Mouse (Mus musculus) testis, adult 2 months (tissue): ENCODE results near the gene Mrpl20. TPM values are rescaled to one million over a fixed set of nuclear protein-coding genes. Genes with fewer than 3 reads are reported as not detected.

Experiments
- H3K27ac ChIP-seq: fragments of 200-500 bp; 2 replicates; pipeline ENCODE4 v1.5.1; 2012; ENCODE audit warnings: low read depth, low read length; ENCODE audit not compliant: control insufficient read depth, insufficient read depth
- H3K27me3 ChIP-seq: fragments of 200-500 bp; 2 replicates; pipeline ENCODE4 v1.6.1; 2012; ENCODE audit warnings: mild to moderate bottlenecking, low read length, moderate library complexity; ENCODE audit not compliant: control insufficient read depth, insufficient read depth
- H3K36me3 ChIP-seq: fragments of 200-500 bp; 2 replicates; pipeline ENCODE4 v1.6.1; 2012; ENCODE audit warnings: mild to moderate bottlenecking, low read length; ENCODE audit not compliant: control insufficient read depth, insufficient read depth
- H3K4me1 ChIP-seq: fragments of 200-500 bp; 2 replicates; pipeline ENCODE4 v1.6.1; 2012; ENCODE audit warnings: low read length; ENCODE audit not compliant: control insufficient read depth, insufficient read depth
- H3K4me3 ChIP-seq: fragments of 200-500 bp; 2 replicates; pipeline ENCODE4 v1.5.1; 2012; ENCODE audit warnings: low read depth, mild to moderate bottlenecking, low read length, moderate library complexity, mixed read lengths; ENCODE audit not compliant: control insufficient read depth
- CTCF ChIP-seq: fragments of 200-500 bp; IDR thresholded peaks from 2 replicates; pipeline ENCODE4 v1.5.1; 2012; ENCODE audit warnings: low read depth, mild to moderate bottlenecking, inconsistent platforms, low read length, moderate library complexity; ENCODE audit not compliant: control insufficient read depth, insufficient read depth, insufficient replicate concordance
- POLR2A ChIP-seq: fragments of 200-500 bp; IDR thresholded peaks from 2 replicates; pipeline ENCODE4 v1.6.1; 2012; ENCODE audit warnings: low read depth, mild to moderate bottlenecking, inconsistent platforms, low read length, moderate library complexity; ENCODE audit not compliant: control insufficient read depth
- polyA plus RNA-seq: library from polyadenylated mRNA; depleted of rRNA; stranded (reverse); fragments of >200 nt; gene quantifications from 2 replicates; pipeline ENCODE4 v1.2.3, GENCODE M21; 2012

Gene Mrpl20
- polyA plus RNA-seq, 1 experiment, result 134 TPM

- TF ChIP-seq CTCF (no peak), POLR2A (no peak)
- H3K27me3 ChIP-seq, result no peaks in the 10 kb centered on the region
- H3K36me3 ChIP-seq, result no peaks in the 10 kb centered on the region
- peaks cover 18% of the 10 kb centered on the region for H3K4me1 ChIP-seq
- peak overlapping the region; percentile 63 for H3K27ac ChIP-seq
- H3K4me3 ChIP-seq, result peak overlapping the region; percentile 80
These were observed 33.2 kb upstream of the Mrpl20 start for GRCm38 (mm10) chr4:155769496-155769879.

- H3K27me3 ChIP-seq, result no peaks in the 10 kb centered on the region
- peak overlapping the region; percentile 80 for H3K4me3 ChIP-seq
- H3K4me1 ChIP-seq, result peaks cover 21% of the 10 kb centered on the region
- H3K27ac ChIP-seq, result peak overlapping the region; percentile 63
- H3K36me3 ChIP-seq, result no peaks in the 10 kb centered on the region
- peak; percentile 99 for TF ChIP-seq CTCF
- peak; percentile 73 for TF ChIP-seq POLR2A
These were observed 32.7 kb upstream of the Mrpl20 start for GRCm38 (mm10) chr4:155769880-155770512.

DNA sequence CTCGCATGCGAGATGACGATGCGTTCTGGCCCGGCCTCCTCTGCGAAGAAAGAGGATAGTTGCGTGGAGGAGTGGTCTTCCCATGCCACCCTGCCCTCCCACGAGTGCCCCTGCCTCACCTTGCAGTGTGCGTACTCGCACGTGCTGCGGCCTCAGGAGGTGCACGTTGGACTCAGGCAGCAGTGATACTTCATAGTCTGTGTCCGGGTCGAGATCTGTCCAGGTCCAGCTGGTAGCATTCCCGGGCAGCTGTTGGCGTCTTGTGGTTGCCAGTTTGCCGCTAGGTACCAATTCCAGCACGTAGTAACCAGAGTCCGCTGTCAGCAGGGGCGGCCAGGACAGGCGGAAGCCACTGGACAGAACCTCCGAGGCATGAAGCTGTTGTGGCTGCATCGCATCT is 32.1 kb upstream of the Mrpl20 start:
- H3K27ac ChIP-seq, result no peak overlapping the region; the same call in 1 of the 2 replicates
- H3K27me3 ChIP-seq, result no peaks in the 10 kb centered on the region
- peak overlapping the region; percentile 80 for H3K4me3 ChIP-seq
- H3K4me1 ChIP-seq, result peaks cover 27% of the 10 kb centered on the region
- H3K36me3 ChIP-seq, result no peaks in the 10 kb centered on the region
- TF ChIP-seq POLR2A (no peak), CTCF (no peak)

GRCm38 (mm10) chr4:155771706-155772105 is 31.0 kb upstream of the Mrpl20 start:
- H3K36me3 ChIP-seq, result no peaks in the 10 kb centered on the region
- no peak overlapping the region for H3K27ac ChIP-seq
- H3K4me3 ChIP-seq, result no peak overlapping the region
- TF ChIP-seq CTCF, result no peak
- no peak for TF ChIP-seq POLR2A
- peaks cover 32% of the 10 kb centered on the region for H3K4me1 ChIP-seq
- H3K27me3 ChIP-seq, result no peaks in the 10 kb centered on the region

- no peaks in the 10 kb centered on the region for H3K27me3 ChIP-seq
- H3K36me3 ChIP-seq, result no peaks in the 10 kb centered on the region
- H3K4me3 ChIP-seq, result no peak overlapping the region
- H3K27ac ChIP-seq, result no peak overlapping the region
- peaks cover 39% of the 10 kb centered on the region for H3K4me1 ChIP-seq
- no peak for TF ChIP-seq CTCF
- TF ChIP-seq POLR2A, result no peak
These were observed 29.9 kb upstream of the Mrpl20 start for GRCm38 (mm10) chr4:155772786-155773185.

- H3K4me3 ChIP-seq, result peak overlapping the region; percentile 12
- TF ChIP-seq CTCF (no peak), POLR2A (no peak)
These were observed 29.2 kb upstream of the Mrpl20 start for GRCm38 (mm10) chr4:155773335-155774078.

GRCm38 (mm10) chr4:155774280-155774754 is 28.4 kb upstream of the Mrpl20 start, which contains the start of gene Vwa1:
TSS of gene Vwa1 (minus strand) at chr4:155774698.
- peak within 1 kb of the TSS; percentile 85 for H3K27ac ChIP-seq

More at GRCm38 (mm10) chr4:155773335-155774078, 29.2 kb upstream of the Mrpl20 start:
- Histone ChIP-seq H3K27me3 (no peaks in the 10 kb centered on the region), H3K27ac (no peak overlapping the region), H3K4me1 (peaks cover 39% of the 10 kb centered on the region), H3K36me3 (no peaks in the 10 kb centered on the region)

More at GRCm38 (mm10) chr4:155774280-155774754, 28.4 kb upstream of the Mrpl20 start, which contains the start of gene Vwa1:
- H3K36me3 ChIP-seq, result no peaks in the 10 kb centered on the region
- no peak for TF ChIP-seq CTCF
- peak; percentile 90 for TF ChIP-seq POLR2A
- H3K4me1 ChIP-seq, result peaks cover 37% of the 10 kb centered on the region
- H3K4me3 ChIP-seq, result peak within 1 kb of the TSS; percentile 76
- no peaks in the 10 kb centered on the region for H3K27me3 ChIP-seq
